In the genomic region with DNA sequence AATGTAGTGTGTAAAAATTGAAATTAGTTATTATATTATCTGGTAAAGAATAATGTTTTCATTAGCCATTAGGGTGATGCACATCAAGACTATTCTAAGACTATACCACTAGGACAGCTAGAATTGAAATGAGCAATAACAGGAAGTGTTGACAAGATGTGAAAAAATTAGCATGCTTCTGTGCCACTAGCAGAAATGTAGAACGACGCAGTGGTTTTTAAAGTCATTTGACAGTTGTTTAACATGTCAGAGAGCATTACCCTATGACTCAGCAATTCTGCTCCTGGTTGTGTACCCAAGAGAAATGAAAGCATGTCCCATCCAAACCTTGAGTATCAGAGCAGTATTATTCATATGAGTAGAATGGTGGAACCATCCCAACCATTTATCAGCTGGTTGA, we compare ENCODE assay signal across 22 mouse cellular contexts. TPM values are rescaled to one million over a fixed set of nuclear protein-coding genes. Genes with fewer than 3 reads are reported as not detected.
A peak's percentile ranks its signal among the peaks of the same experiment; 100 is the strongest.
DNase-seq lines count a peak whose midpoint lies in the region; ATAC-seq and TF ChIP-seq lines count a peak whose summit lies in the region.
"Had no signal": no experiment of that assay in that cellular context is flagged by ENCODE, and none has a peak within 500 bp of the region (broad histone marks: within the 10 kb centered on the region; RNA-seq: fewer than 3 reads in every experiment).

No protein-coding gene starts in this region.

- no peak overlapping the region for H3K4me3 ChIP-seq in liver, adult 2 months (ENCODE audit: insufficient read depth, low read depth, low read length)
- H3K4me3 ChIP-seq in liver, embryonic 11.5 days (ENCODE audit: low read depth, low read length) = no peak overlapping the region
- no peak overlapping the region for H3K4me3 ChIP-seq in heart, embryonic 10.5 days
- H3K4me3 ChIP-seq: embryonic facial prominence, embryonic 10.5 days; embryonic facial prominence, embryonic 12.5 days; forebrain, embryonic 13.5 days; forebrain, embryonic 15.5 days had no signal

- H3K27me3 ChIP-seq in liver, adult 2 months (ENCODE audit: control insufficient read depth, insufficient read depth, low read length) = no peaks in the 10 kb centered on the region
- no peaks in the 10 kb centered on the region for H3K27me3 ChIP-seq in liver, embryonic 11.5 days (replicated peaks; ENCODE audit: control insufficient read depth, insufficient read depth, low read length)
- no peaks in the 10 kb centered on the region for H3K27me3 ChIP-seq in heart, embryonic 10.5 days (ENCODE audit: insufficient read depth, poor library complexity, severe bottlenecking)
- H3K27me3 ChIP-seq: forebrain, embryonic 13.5 days; forebrain, embryonic 15.5 days had no signal

- no peak overlapping the region for H3K27ac ChIP-seq in liver, adult 2 months (replicated peaks; ENCODE audit: insufficient read depth, low read depth, low read length)
- no peak overlapping the region for H3K27ac ChIP-seq in liver, embryonic 11.5 days (ENCODE audit: low read depth, low read length)
- H3K27ac ChIP-seq in heart, embryonic 10.5 days = no peak overlapping the region
- H3K27ac ChIP-seq: embryonic facial prominence, embryonic 10.5 days; embryonic facial prominence, embryonic 12.5 days; forebrain, embryonic 13.5 days; forebrain, embryonic 15.5 days had no signal

- TF ChIP-seq POLR2A in liver, adult 2 months (IDR thresholded peaks at IDR 0.05; ENCODE audit: extremely low read depth, insufficient read depth, low read length) = no peak

- no peak for TF ChIP-seq CTCF in liver, adult 2 months (IDR thresholded peaks at IDR 0.05; ENCODE audit: low read depth, low read length)

- DNase-seq in liver, adult 2 months (ENCODE audit: extremely low read depth, low read depth, low spot score) = peak; percentile 11
- no peak for DNase-seq in liver, embryonic 11.5 days (ENCODE audit: low spot score)
- DNase-seq in testis, postnatal 14 days (ENCODE audit: low spot score) = no peak
- no peak for DNase-seq in heart, embryonic 10.5 days (ENCODE audit: low spot score)
- DNase-seq: adrenal gland, adult 8-10 months; adrenal gland, postnatal 14 days; adrenal gland, postnatal 36 days; cerebellum, adult 11-12 months; cerebellum, adult 8-10 months; cerebellum, adult 9-11 months; cerebellum, postnatal 14 days; cerebellum, postnatal 36 days; forebrain, postnatal 0 days had no signal

- no peak overlapping the region for H3K9ac ChIP-seq in liver, adult 2 months (ENCODE audit: low read depth, low read length)
- no peak overlapping the region for H3K9ac ChIP-seq in liver, embryonic 11.5 days (ENCODE audit: low read depth, low read length)
- H3K9ac ChIP-seq: embryonic facial prominence, embryonic 12.5 days; forebrain, embryonic 13.5 days; forebrain, embryonic 15.5 days; forebrain, postnatal 0 days had no signal

- H3K79me2 ChIP-seq in liver, adult 2 months (ENCODE audit: control insufficient read depth, insufficient read depth, low read length) = no peaks in the 10 kb centered on the region

- H3K9me3 ChIP-seq in liver, embryonic 11.5 days (ENCODE audit: control insufficient read depth, low read length) = no peaks in the 10 kb centered on the region
- H3K9me3 ChIP-seq in heart, embryonic 10.5 days = no peaks in the 10 kb centered on the region
- H3K9me3 ChIP-seq: embryonic facial prominence, embryonic 10.5 days; embryonic facial prominence, embryonic 12.5 days; forebrain, embryonic 13.5 days; forebrain, embryonic 15.5 days; G1E had no signal

- no peaks in the 10 kb centered on the region for H3K36me3 ChIP-seq in liver, adult 2 months (ENCODE audit: control insufficient read depth, insufficient read depth, low read length)
- no peaks in the 10 kb centered on the region for H3K36me3 ChIP-seq in liver, embryonic 11.5 days (ENCODE audit: control insufficient read depth, insufficient read depth, low read length)
- H3K36me3 ChIP-seq in heart, embryonic 10.5 days = peaks cover 5% of the 10 kb centered on the region; the same call in 1 of the 2 replicates
- H3K36me3 ChIP-seq: embryonic facial prominence, embryonic 10.5 days; embryonic facial prominence, embryonic 12.5 days; forebrain, embryonic 15.5 days; G1E had no signal

- WGBS in liver, adult 2 months = 28% methylated on average over 2 of the region's 2 CpGs
- WGBS in liver, embryonic 11.5 days = 82% methylated on average over 2 of the region's 2 CpGs
- 93% methylated on average over 2 of the region's 2 CpGs for WGBS in heart, embryonic 10.5 days

- no peak overlapping the region for H3K4me2 ChIP-seq in liver, embryonic 11.5 days
- H3K4me2 ChIP-seq: embryonic facial prominence, embryonic 12.5 days; forebrain, embryonic 13.5 days; forebrain, embryonic 15.5 days had no signal

- no peak for ATAC-seq in liver, embryonic 11.5 days (replicated peaks; ENCODE audit: low FRiP score)
- ATAC-seq in common myeloid progenitor, adult 5-6 weeks (replicated peaks; ENCODE audit: low read depth, poor library complexity, severe bottlenecking) = peak; percentile 58
- ATAC-seq in megakaryocyte progenitor cell, adult 5-6 weeks (replicated peaks; ENCODE audit: poor library complexity) = peak; percentile 61
- ATAC-seq: activated CD4-positive, CD25-positive, alpha-beta regulatory T cell, adult 4 months; forebrain, embryonic 13.5 days; forebrain, embryonic 15.5 days; Patski had no signal

- no peaks in the 10 kb centered on the region for H3K4me1 ChIP-seq in liver, adult 2 months (ENCODE audit: control insufficient read depth, insufficient read depth, low read length)
- no peaks in the 10 kb centered on the region for H3K4me1 ChIP-seq in liver, embryonic 11.5 days (replicated peaks; ENCODE audit: control insufficient read depth, insufficient read depth, low read length)
- no peaks in the 10 kb centered on the region for H3K4me1 ChIP-seq in heart, embryonic 10.5 days
- H3K4me1 ChIP-seq: embryonic facial prominence, embryonic 10.5 days; embryonic facial prominence, embryonic 12.5 days; forebrain, embryonic 13.5 days; forebrain, embryonic 15.5 days had no signal

RNA-seq across cellular contexts. Expression of a gene that starts 9.8 kb away (rescaled TPM):
- 7.9 and 13.0 TPM in 2 replicates for total RNA-seq in liver, adult 2 months (2014; rRNA removed)
- polyA plus RNA-seq in liver, adult 2 months (2012; rRNA removed) = 1.5 and 1.8 TPM in 2 replicates
- 8.8 and 9.7 TPM in 2 replicates for polyA plus RNA-seq in liver, embryonic 11.5 days (2014; fragmentation: Nextera tagmentation; extraction: Ambion mirVana)
- total RNA-seq in common myeloid progenitor, adult 5-6 weeks (2017) = 24.6 and 25.3 TPM in 2 replicates
- total RNA-seq in megakaryocyte progenitor cell, adult 5-6 weeks (2015) = 2.7 and 5.7 TPM in 2 replicates
- total RNA-seq in megakaryocyte progenitor cell, adult 5-6 weeks (2017) = 3.5 TPM in 2 replicates
- polyA plus RNA-seq in heart, embryonic 10.5 days (2016; fragmentation: Nextera tagmentation; extraction: Ambion mirVana) = 7.2 and 9.5 TPM in 2 replicates
